Mouse (Mus musculus): ENCODE results near the gene Fam181b.

DNA sequence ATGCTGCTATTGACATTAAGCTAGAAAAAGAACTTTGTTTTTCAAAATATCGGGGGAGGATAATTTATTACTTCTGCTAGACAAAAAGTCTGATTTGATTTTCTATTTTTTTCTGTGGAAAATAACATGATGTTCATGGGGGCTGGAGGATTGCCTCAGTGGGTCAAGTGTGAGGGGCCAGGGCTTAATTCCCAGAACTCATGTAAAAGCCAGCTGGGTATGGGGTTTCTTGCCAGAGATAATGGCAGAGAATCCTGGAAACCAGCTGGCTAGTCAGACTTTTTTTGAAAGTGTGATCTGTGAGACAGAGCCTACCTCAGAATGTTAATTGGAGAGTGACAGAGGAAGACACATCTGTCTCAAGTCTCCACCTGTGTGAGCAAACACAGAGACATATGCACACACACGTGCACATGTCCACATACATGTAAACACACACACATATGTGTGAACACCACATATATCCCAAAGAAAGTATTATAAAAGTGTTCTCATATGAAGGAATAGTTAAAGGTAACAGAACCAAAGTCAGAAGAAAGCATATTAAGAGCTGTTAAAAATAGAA lies 25.2 kb downstream of the Fam181b start:
- no peak for TF ChIP-seq CTCF (IDR thresholded peaks at IDR 0.05; ENCODE audit: insufficient read depth, low read length)
- TF ChIP-seq POLR2A (IDR thresholded peaks at IDR 0.05; ENCODE audit: borderline replicate concordance, extremely low read depth, low read depth, low read length) = no peak

Measured in lung, adult 2 months (tissue).